Mouse (Mus musculus) embryo, embryonic 9.5 days (tissue): ENCODE measurements at regions not wholly inside any gene's neighbourhood (a gene's known extent, or its start where the extent isn't known, plus 50 kb on each side); places are given as distances from the start of the nearest gene placed in this dataset.
A peak's percentile ranks its signal among the peaks of the same experiment; 100 is the strongest.
"Not testable (repeated sequence)": the region's sequence is repeated elsewhere in the genome, so short reads cannot be mapped to it uniquely, and the experiment has no call there.

Source experiments
- DNase-seq: peaks from one replicate; pipeline ENCODE4 v3.0.0-alpha.2; 2017; ENCODE audit errors: extremely low spot score

DNA sequence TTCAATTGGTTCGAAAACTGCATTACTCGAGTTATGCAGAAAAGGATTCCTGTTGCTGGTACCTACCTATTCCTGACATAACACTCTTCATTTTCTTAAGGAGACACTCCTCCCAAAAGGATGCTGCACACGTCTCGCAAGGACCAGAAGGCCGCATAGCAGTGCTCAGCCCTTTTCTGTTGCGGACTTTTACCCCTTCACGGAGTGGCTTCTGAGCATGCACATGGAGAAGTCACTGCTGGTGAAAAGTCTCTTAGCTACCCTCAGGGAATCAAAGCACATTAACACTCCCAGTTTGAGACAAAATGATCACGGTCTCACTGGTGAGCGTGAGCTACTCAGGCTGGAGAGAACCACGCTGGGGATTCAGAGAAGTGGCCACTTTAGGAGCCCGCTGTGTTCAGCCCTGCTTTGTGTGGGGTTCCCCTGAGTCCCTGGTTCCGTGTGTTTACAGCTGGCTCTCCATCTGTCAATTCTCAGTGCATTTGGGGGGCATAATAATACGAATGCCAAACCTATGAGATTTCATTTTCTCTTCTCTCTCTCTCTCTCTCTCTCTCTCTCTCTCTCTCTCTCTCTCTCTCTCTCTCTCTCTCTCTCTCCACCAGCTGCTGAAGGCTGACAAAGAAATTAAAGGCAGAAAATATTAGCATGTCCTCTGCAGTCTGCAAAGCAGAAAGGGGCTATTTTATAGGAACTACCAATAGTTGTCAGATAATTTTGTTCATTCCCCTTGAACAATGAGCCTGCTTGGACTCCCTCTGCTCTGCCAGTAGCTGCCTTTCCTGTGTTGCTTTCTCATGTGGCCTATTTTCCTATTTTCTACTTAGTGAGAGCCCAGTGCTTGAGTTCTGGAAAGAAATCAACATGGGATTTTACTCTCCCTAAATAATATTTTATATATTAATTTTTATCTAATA, 160.7 kb downstream of the Basp1 start:
- DNase-seq: no peak

DNA sequence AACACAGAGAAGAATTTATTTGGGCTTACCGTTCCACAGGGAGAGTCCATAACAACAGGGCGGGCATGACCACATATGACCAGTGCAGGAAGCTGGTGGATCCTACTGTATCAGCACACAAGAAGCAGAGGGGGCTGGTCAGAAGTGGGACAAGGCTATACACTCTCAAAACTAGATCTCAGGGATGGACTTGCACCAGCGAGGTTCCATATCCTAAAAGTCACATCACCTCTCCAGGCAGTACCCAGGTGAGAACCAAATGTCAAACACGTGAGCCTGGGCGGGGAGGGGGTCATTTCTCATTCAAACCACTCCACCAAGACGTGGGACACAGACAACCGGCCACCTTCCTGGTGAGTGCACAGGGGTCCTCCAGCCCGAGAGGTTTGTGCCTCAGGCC, 167.9 kb downstream of the Basp1 start:
- DNase-seq: no peak

DNA sequence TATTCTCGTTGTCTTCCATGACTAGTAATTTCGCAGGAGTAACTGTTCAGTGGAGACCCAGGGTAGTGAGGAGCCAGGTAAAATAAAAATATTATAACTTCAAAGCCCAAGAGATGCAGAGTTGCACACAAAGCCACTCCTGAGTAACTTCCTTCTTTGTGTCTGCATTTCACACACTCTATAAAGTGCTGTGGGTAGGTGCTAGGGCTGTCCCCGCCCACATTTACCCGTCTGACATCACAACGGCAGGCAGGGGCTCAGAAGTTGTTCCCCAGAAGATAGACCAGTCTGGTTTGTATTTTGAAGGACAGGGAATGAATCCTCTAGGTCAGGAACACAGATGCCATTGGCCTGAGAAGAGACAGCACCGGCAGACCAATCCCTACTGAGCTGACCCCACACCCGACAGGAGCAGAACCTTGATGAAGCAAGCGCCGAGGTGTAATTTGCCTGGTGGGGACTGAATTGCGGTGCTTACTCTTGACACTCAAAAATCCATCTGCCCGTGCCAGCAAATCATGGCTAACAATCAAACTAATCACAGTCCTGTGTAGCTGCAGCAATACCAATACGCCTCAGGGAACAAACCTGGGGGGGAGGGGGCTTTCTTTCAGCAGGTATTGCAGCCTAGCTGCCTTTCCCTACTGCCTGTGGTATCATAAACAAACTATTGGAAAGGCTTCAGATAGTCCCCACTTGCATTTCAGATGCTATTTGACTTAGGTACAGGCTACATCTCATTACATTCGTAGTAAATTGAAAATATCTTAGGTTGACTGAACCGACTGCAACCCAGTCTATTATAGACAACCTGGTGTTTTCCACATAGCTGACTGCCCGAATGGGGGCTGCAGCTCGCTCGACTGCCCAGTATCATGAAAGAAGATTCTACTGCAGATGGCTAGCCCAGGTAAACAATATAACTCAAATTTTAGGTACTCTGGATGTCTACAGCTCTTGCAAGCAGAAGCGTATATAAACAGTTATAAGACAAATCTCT, 175.6 kb downstream of the Basp1 start:
- no peak for DNase-seq

DNA sequence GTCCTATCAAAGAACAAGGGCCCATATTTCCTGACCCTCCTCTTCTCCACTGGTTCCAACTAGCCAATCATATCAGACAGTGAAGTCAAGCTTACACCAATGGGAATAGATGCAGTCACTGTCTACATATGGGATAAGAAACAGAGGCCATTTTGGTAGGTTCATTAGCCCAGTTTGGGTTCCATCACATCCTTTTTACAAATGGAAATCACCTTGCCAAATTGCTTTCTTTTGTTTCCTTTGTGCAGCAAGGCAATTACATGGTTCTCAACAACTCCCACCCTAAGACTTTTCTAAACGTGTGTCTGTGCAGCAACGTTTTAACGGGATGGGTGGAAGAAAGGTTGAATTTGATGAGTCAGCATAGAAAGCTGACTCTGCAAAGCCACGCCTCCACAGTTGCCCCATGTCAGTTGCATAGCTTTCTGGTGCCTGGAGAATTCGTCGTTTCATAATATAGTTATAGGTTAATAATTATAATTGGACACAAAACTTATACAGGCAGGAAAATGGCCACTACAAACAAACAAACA, 177.3 kb downstream of the Basp1 start:
- no peak for DNase-seq

DNA sequence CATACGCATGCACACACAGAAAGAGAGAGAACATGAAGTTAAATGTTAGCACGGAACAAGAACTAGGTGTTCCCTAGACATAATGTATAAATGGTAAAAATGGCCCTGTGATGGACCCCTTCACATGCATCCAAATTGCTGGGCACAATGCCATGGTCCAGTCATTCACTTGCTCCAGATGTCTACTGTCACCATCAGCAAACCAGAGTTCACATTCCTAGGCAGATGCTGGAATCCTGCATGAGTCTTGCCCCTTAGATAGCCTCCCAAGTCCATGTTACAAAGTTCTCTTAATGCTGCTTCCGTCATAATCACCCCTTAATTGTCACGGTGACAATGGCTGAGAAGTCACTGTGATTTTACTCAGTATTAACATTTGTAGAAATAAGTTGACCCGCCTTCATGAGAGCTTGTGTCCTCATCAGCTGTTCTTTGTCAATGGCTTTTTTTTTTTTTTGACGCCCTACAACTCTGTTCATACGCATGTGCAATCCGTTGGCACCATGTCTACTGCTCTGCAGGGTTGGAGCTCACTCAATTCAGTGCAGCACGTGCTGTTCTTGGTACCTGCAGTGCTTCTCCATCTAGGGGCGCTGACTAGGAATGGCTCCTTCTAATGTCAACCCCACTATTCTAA, 179.4 kb downstream of the Basp1 start:
- DNase-seq: no peak

DNA sequence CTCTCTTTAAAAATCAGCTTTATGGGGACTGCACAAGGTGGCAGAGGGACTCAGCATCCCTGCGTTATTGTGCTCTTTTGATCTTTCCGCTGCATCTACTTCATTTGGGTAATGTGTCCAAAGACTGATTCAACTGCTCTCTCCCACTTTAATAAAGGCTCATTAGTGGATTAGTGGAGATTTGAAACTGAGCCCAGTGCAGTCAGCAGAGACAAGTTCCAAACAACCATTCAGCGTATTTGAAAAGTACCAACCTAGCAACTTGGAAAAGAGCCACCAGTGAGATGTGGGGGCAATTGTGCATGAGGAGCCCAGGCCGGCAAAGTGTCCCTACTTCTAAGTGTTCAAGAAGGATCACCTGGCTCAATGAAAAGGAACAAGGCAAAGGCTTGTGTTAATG, 183.4 kb downstream of the Basp1 start:
- DNase-seq: no peak

DNA sequence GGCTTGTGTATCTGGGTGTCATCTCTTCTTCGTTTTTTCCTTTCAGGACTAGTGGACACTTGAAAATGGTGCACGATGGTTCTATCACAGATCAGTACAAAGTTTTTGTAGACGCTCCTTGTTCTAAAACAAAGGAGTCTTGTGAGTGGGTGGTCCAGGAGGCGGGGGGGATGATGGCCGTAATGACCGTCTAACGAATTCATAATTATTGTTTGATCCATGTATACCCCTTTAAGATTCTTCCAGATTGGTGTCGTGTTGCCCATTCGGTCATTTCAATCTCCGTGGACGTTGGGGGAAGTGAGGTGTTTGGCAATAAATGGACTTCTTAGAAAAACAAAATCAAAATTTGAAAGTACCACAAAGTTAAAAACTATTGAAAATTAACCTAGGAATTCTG, 183.8 kb downstream of the Basp1 start:
- DNase-seq: no peak

DNA sequence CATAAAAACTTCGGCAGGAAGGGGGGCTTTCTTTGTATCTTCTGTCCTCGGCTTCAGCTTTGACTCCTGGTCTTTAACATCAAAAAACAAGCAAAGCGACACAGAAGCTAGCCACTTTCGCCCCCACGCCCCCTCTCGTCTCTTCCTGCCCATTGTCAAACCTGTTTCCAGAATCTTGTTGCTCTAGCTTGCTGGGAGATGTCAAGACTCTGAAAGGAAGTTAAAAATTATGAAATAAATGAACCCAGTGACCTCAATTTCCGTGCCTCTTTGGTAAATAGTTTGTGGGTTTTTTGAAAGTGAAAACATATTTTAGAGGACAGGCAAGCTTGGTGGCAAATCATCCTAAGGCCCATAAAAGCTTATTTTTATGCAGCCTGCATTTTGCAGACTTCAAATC, 186.1 kb downstream of the Basp1 start:
- no peak for DNase-seq

DNA sequence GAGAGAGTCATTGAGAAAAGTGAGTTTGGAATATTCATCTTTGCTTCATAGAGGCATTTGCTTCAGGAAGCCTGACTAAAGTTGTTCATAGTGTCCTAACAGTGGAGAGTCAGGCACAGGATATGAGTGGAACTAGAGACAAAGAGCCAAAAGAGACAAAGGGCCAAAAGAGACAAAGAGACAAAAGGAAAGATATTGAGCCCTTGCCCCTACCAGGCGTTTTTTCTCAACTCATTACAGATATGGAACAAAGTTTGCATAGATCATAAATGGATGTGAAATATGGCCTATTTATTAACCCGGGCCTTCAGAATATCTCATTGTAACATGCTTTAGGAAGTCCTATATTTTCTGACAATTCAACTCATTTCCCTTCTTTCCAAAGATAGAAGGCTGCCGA, 187.6 kb downstream of the Basp1 start:
- peak; percentile 7 for DNase-seq

DNA sequence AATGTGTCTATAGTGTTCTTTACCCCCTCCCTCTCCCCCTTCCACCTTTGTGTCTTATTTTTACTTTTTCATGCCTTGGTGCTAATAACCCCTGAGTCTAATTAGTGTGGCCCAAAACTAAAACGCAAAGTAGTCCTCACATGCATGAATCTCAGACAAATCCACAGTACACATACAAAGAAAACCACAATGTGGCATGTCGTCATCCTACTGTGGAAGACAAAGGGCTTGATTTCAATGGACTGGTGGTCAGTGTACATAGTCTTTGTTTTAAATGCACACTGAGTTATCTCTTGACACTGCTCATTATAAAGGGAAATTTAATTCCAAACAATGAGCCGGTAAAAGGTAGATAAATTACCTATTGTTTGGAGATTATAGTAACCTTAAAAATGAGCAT, 188.1 kb downstream of the Basp1 start:
- no peak for DNase-seq

DNA sequence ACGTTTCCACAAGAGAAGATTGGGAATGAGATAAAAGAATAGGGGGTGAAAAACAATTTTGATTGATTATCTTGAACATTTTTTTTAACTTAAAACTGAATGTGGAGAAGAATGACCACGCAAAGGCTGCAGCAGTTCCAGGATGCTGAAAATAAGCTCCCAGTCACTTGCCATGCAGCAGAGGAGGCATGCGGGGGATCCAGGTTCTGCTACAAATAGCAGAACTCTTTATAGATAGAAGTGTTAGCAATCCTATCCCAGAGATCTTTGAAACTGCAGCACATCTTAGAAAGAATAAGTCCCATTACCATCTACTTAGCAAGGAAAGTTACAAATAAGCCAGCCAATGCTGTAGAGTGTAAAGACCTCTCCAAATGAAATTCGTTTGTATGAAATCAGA, 191.8 kb downstream of the Basp1 start:
- no peak for DNase-seq

DNA sequence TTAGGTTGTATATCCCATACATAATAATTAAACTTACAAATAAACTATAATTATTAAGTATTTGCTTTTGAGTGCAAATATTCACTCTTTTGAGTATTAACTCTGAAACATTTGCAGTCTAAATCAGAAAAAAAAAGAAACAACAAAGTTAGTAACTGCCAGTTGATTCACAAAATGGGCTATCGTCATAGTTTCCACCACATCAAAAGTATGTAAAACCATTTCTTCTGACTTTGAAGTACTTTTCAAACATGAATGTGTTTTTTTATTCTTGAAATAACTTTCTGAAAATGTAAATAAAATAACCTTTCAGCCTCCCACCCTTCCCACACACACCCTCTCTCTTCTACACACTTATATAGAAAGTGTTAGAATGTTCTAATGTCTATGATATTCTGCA, 197.2 kb downstream of the Basp1 start:
- DNase-seq: no peak

DNA sequence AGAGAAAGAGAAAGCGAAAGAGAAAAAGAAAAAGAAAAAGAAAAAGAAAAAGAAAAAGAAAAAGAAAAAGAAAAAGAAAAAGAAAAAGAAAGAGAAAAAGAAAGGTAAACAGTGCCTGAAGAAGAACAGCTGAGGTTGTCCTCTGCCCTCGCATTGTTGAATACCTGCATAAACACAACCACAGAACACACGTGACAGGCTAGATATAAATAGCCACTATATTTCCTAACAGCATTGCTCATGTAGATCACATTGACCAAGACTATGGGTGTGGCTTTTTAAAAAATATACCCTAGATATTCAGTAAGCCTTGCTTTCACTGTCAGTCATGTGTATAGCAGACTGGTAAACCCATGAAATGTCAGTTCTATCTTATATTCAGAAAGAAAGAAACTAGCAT, 211.5 kb downstream of the Basp1 start:
- DNase-seq: no peak

DNA sequence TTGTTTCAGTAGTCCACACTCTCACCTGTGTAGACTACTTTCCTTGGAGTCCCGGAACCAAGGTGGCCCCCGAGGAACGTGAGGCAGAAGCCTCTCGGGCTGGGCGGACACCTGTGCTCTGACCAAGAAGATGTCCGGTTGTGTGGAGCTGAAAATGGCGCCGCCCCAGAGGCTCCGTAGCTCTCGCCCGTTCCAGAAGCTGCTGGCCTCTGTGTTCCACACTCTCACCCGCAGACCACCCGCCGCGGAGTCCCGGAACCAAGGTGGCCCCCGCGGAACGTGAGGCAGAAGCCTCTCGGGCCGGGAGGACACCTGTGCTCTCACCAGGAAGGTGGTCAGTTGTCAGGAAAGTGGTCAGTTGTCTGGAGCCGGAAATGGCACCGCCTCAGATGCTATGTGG, 213.3 kb downstream of the Basp1 start:
- not testable (repeated sequence) for DNase-seq

DNA sequence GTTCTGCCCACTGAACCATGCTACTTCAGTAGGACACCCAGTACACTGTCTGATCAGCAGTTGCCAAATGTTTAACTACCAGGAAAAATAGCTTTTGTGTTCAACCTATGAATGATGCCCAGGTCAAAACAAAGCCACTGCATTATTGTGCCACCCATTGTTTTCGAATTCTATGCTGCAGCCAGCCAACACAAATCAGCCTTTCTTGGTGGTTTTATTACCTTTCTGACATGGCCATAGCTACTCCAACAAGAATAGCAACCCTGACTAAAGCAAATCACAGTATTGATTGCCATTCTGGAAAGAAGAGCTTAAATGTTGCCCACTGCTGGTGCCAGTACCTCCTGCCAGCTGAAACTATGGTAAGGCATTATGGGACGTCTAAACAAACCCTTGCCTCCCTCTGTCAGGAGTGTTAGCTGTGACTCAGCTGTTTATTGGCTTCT, 225.7 kb downstream of the Basp1 start:
- DNase-seq: no peak

DNA sequence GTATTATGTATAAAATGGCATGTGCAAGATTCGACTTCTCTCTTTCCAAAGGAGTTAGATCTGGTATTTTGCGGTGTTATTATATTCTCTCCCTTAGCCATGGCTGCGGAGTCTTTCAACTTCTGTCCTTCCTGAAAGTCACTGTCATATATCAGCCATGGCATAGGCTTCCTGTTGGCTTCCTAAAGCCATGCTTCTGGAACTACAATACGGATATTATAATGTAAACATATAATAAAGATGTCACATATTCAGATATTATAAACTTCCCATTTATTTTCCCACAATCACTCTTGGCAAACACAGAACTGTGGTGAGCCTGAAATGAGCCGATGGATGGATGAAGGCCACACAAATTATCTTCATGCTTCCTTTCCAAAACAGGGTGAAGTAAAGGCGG, 240.8 kb downstream of the Basp1 start:
- no peak for DNase-seq

DNA sequence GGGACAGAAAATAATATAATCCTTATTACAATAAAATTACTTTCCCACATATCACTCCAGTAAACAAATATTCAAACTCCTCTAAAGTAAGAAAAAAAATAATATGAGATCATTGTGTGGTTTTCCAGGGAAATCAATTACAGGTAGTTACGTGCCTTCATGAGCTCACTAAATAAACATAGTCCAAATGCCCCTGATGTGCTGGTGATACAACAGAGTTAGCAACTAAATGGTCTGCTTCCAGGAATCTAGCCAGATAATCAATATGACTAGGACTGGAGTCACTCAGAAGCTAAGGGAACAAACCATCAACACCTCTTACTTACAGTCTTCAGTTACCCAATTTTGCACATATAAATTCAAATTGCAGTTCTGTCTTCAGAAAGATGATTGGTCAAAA, 267.2 kb downstream of the Basp1 start:
- no peak for DNase-seq

DNA sequence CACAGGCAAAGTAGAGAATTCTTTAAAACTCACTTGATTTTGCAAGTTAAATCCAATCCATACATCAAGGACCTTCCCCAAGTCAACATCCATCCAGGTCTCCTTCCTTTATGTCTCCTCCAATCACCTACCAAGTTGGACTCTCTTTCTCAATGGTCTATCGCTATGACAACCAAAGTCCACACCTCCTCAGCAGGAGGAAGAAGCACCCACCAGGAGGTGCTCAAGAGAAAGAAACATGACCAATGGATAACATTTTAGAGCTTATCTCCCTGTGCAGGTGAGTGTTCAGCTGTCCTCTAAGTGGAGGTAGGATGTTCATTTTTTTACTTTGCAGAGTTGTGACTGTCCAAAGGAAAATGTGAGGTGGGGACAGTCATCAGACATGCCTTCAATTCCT, 269.3 kb downstream of the Basp1 start:
- no peak for DNase-seq

DNA sequence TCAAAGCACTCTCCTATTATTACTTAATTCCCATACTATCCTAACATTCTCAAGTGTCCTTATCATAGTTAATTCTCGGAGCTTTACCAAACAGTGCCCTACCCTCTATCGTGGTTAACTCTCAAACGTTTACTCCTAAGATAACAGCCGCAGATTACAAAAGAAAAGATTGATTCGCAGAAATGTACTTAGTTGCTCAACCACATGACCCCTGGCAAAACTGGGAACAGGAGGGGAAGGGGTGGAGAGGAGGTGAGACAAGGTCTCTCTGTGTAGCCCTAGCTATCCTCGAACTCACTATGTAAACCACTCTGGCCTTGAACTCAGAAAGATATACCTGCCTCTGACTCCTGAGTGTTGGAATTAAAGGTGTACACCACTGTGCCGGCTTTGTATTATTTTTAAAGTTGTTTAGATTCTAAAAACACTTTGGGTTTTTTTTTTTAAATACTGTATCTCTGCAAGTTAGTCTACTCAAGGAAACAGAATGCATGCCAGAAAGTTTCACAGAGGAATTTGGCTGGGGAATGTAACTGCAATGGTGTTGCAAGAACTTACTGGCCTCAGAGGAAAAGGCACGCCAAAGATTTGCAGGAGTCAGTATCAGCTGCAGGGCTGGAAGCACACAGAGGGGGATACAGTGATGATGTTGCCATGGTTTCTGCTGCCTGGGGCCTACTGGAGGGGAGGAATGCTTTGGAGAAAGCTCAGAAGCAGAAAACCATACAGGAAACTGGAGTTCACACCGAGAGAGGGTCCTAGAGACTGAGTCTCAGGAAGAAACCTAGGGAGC, 273.0 kb downstream of the Basp1 start:
- DNase-seq: peak; percentile 11

DNA sequence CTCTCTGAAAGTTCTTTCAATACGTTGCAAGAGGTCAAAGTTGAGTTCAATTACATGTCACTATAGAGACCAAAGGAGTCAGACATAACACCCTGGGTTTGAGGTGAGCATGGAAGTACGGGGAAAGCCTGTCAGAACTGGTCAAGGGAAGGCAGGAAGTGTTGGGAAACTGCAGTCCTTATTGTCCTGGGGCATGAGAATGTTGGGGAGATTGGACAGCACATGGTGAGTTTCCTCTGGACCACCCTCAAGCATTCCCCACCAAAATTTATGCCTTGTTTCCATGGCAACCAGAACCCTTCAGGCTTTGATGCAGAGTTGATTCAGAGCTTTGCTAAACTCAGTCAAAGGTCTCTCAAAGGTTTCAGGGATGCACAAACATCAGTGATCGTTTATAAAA, 276.5 kb downstream of the Basp1 start:
- DNase-seq: peak; percentile 37
